15 mouse cellular contexts compared by ENCODE assay signal in the genomic region with DNA sequence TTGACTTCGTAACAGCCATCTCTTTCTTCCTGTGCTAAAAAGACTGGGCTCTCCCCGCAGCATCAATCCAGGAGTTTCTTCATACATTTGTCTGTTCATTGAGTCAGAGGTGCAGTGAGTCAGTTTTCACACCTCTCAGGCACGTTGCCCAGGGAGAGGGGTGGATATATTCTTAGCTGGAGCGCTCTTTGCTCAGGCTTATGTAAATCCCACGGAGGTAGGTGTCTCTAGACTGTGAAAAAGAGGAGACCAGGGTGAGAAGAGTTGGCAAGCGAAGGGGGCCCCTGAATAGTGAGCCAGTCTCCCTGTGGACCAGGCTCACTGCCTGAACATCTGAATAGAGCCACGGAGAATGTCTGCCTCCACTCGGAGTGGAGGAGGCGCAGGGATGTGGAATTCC.
A peak's percentile ranks its signal among the peaks of the same experiment; 100 is the strongest.
DNase-seq lines count a peak whose midpoint lies in the region; ATAC-seq and TF ChIP-seq lines count a peak whose summit lies in the region.
"Had no signal": no experiment of that assay in that cellular context is flagged by ENCODE, and none has a peak within 500 bp of the region (broad histone marks: within the 10 kb centered on the region; RNA-seq: fewer than 3 reads in every experiment).

No protein-coding gene starts in this region.

- H3K9me3 ChIP-seq in intestine, embryonic 14.5 days (ENCODE audit: control insufficient read depth, low read length) = no peaks in the 10 kb centered on the region
- H3K9me3 ChIP-seq in intestine, embryonic 15.5 days = no peaks in the 10 kb centered on the region
- no peaks in the 10 kb centered on the region for H3K9me3 ChIP-seq in midbrain, embryonic 13.5 days
- no peaks in the 10 kb centered on the region for H3K9me3 ChIP-seq in midbrain, embryonic 16.5 days (replicated peaks; ENCODE audit: control insufficient read depth, low read length, poor library complexity, severe bottlenecking)
- no peaks in the 10 kb centered on the region for H3K9me3 ChIP-seq in hindbrain, embryonic 13.5 days
- H3K9me3 ChIP-seq in hindbrain, postnatal 0 days (ENCODE audit: low read length) = no peaks in the 10 kb centered on the region
- H3K9me3 ChIP-seq: embryonic facial prominence, embryonic 12.5 days; hindbrain, embryonic 10.5 days had no signal

- H3K36me3 ChIP-seq in intestine, embryonic 14.5 days (ENCODE audit: control insufficient read depth, insufficient read depth, low read length) = no peaks in the 10 kb centered on the region
- no peaks in the 10 kb centered on the region for H3K36me3 ChIP-seq in intestine, embryonic 15.5 days
- no peaks in the 10 kb centered on the region for H3K36me3 ChIP-seq in midbrain, embryonic 13.5 days
- H3K36me3 ChIP-seq in midbrain, embryonic 16.5 days (ENCODE audit: control insufficient read depth, insufficient read depth, low read length) = no peaks in the 10 kb centered on the region
- H3K36me3 ChIP-seq in hindbrain, embryonic 13.5 days = no peaks in the 10 kb centered on the region
- H3K36me3 ChIP-seq in hindbrain, postnatal 0 days (ENCODE audit: insufficient read depth, low read length) = no peaks in the 10 kb centered on the region
- H3K36me3 ChIP-seq: embryonic facial prominence, embryonic 12.5 days; hindbrain, embryonic 10.5 days had no signal

- no peak for TF ChIP-seq CTCF in hindbrain, postnatal 0 days (IDR thresholded peaks at IDR 0.05; ENCODE audit: low read depth)

- DNase-seq in intestine, embryonic 14.5 days (ENCODE audit: low spot score) = peak; percentile 43
- DNase-seq in left cerebral cortex, adult 9 months (ENCODE audit: low spot score in 2 of 2) = peak; percentile 87 to 94
- no peak for DNase-seq in hindbrain, postnatal 0 days (ENCODE audit: low spot score)
- no peak for DNase-seq in thymus, adult 18-20 months
- DNase-seq: cerebellum, adult 11 months; lung, postnatal 10 days; retina, postnatal 1 day had no signal

- H3K27ac ChIP-seq in intestine, embryonic 14.5 days (ENCODE audit: low read depth) = no peak overlapping the region
- H3K27ac ChIP-seq in intestine, embryonic 15.5 days = no peak overlapping the region
- peak overlapping the region; percentile 31; the same call in 1 of the 2 replicates for H3K27ac ChIP-seq in midbrain, embryonic 13.5 days
- H3K27ac ChIP-seq in midbrain, embryonic 16.5 days (ENCODE audit: low read length) = no peak overlapping the region
- no peak overlapping the region for H3K27ac ChIP-seq in hindbrain, embryonic 13.5 days
- no peak overlapping the region for H3K27ac ChIP-seq in hindbrain, postnatal 0 days
- H3K27ac ChIP-seq: embryonic facial prominence, embryonic 12.5 days; hindbrain, embryonic 10.5 days had no signal

- no peaks in the 10 kb centered on the region for H3K27me3 ChIP-seq in intestine, embryonic 14.5 days (replicated peaks; ENCODE audit: control insufficient read depth, insufficient read depth, low read length)
- no peaks in the 10 kb centered on the region for H3K27me3 ChIP-seq in intestine, embryonic 15.5 days (replicated peaks)
- H3K27me3 ChIP-seq in midbrain, embryonic 13.5 days = no peaks in the 10 kb centered on the region
- H3K27me3 ChIP-seq in midbrain, embryonic 16.5 days (ENCODE audit: control insufficient read depth, insufficient read depth, low read depth, low read length) = no peaks in the 10 kb centered on the region
- H3K27me3 ChIP-seq in hindbrain, embryonic 13.5 days = 0 out of 2 replicates have a peak, but pooled peaks cover 3% of the 10 kb centered on the region
- no peaks in the 10 kb centered on the region for H3K27me3 ChIP-seq in hindbrain, postnatal 0 days (ENCODE audit: insufficient read depth, low read length)
- H3K27me3 ChIP-seq: embryonic facial prominence, embryonic 12.5 days had no signal

- no peak overlapping the region for H3K4me2 ChIP-seq in intestine, embryonic 14.5 days (ENCODE audit: low read length)
- H3K4me2 ChIP-seq in intestine, embryonic 15.5 days (replicated peaks) = no peak overlapping the region
- no peak overlapping the region for H3K4me2 ChIP-seq in midbrain, embryonic 13.5 days (replicated peaks)
- H3K4me2 ChIP-seq in midbrain, embryonic 16.5 days (ENCODE audit: low read length) = no peak overlapping the region
- no peak overlapping the region for H3K4me2 ChIP-seq in hindbrain, embryonic 13.5 days
- H3K4me2 ChIP-seq in hindbrain, postnatal 0 days (ENCODE audit: low read depth, low read length) = no peak overlapping the region
- H3K4me2 ChIP-seq: embryonic facial prominence, embryonic 12.5 days had no signal

- H3K4me3 ChIP-seq in intestine, embryonic 14.5 days (ENCODE audit: low read depth, low read length) = no peak overlapping the region
- no peak overlapping the region for H3K4me3 ChIP-seq in intestine, embryonic 15.5 days (replicated peaks)
- no peak overlapping the region for H3K4me3 ChIP-seq in midbrain, embryonic 13.5 days (replicated peaks)
- no peak overlapping the region for H3K4me3 ChIP-seq in midbrain, embryonic 16.5 days (ENCODE audit: low read depth, low read length)
- H3K4me3 ChIP-seq in hindbrain, embryonic 13.5 days = no peak overlapping the region
- no peak overlapping the region for H3K4me3 ChIP-seq in hindbrain, postnatal 0 days (ENCODE audit: low read length)
- H3K4me3 ChIP-seq: embryonic facial prominence, embryonic 12.5 days; hindbrain, embryonic 10.5 days had no signal

- no peak for ATAC-seq in intestine, embryonic 14.5 days (replicated peaks; ENCODE audit: low FRiP score, low TSS enrichment, low read depth)
- ATAC-seq in intestine, embryonic 15.5 days = no peak
- ATAC-seq in midbrain, embryonic 13.5 days = no peak
- ATAC-seq in midbrain, embryonic 16.5 days = no peak
- no peak for ATAC-seq in hindbrain, embryonic 13.5 days (ENCODE audit: low FRiP score)
- no peak for ATAC-seq in hindbrain, postnatal 0 days
- ATAC-seq: activated CD4-positive, CD25-positive, alpha-beta regulatory T cell, adult 4 months; forebrain, embryonic 16.5 days had no signal

- no peak overlapping the region for H3K9ac ChIP-seq in intestine, embryonic 14.5 days (ENCODE audit: low read length)
- H3K9ac ChIP-seq in intestine, embryonic 15.5 days = no peak overlapping the region
- H3K9ac ChIP-seq in midbrain, embryonic 13.5 days (replicated peaks) = no peak overlapping the region
- H3K9ac ChIP-seq in midbrain, embryonic 16.5 days (ENCODE audit: low read depth, low read length) = no peak overlapping the region
- H3K9ac ChIP-seq in hindbrain, embryonic 13.5 days = no peak overlapping the region
- no peak overlapping the region for H3K9ac ChIP-seq in hindbrain, postnatal 0 days (replicated peaks; ENCODE audit: low read length)
- H3K9ac ChIP-seq: embryonic facial prominence, embryonic 12.5 days had no signal

- WGBS in intestine, embryonic 14.5 days = 68% methylated on average over 9 of the region's 9 CpGs
- 74% methylated on average over 9 of the region's 9 CpGs for WGBS in intestine, embryonic 15.5 days
- 58% methylated on average over 9 of the region's 9 CpGs for WGBS in midbrain, embryonic 13.5 days
- 43% methylated on average over 9 of the region's 9 CpGs for WGBS in midbrain, embryonic 16.5 days
- 80% methylated on average over 9 of the region's 9 CpGs for WGBS in hindbrain, embryonic 13.5 days
- WGBS in hindbrain, postnatal 0 days = 63% methylated on average over 9 of the region's 9 CpGs

- no peaks in the 10 kb centered on the region for H3K4me1 ChIP-seq in intestine, embryonic 14.5 days (replicated peaks; ENCODE audit: control insufficient read depth, insufficient read depth, low read length)
- no peaks in the 10 kb centered on the region for H3K4me1 ChIP-seq in intestine, embryonic 15.5 days (replicated peaks)
- peaks cover 28% of the 10 kb centered on the region for H3K4me1 ChIP-seq in midbrain, embryonic 13.5 days (replicated peaks)
- H3K4me1 ChIP-seq in midbrain, embryonic 16.5 days (ENCODE audit: control insufficient read depth, insufficient read depth, low read length) = peaks cover 12% of the 10 kb centered on the region
- H3K4me1 ChIP-seq in hindbrain, embryonic 13.5 days (replicated peaks) = peaks cover 57% of the 10 kb centered on the region
- 0 out of 2 replicates have a peak, but pooled peaks cover 3% of the 10 kb centered on the region for H3K4me1 ChIP-seq in hindbrain, postnatal 0 days (ENCODE audit: insufficient read depth, low read length)

Comparison
In these comparisons a context has a peak if more than half of its experiments do, and no peak if none do; other contexts are left out.
1. DNase-seq: peak in intestine, embryonic 14.5 days (single experiment) and left cerebral cortex, adult 9 months (2 of 2); none in hindbrain, postnatal 0 days (single experiment) and thymus, adult 18-20 months (0 of 2).